Mouse (Mus musculus) midbrain, embryonic 16.5 days (tissue): ENCODE results near the gene Ebp. TPM values are rescaled to one million over a fixed set of nuclear protein-coding genes. Genes with fewer than 3 reads are reported as not detected.

Experiments
- ATAC-seq: fragments of 200-750 bp; cut with Nextera tagmentation; 2 replicates; pipeline ENCODE4 v1.8.0; 2017; ENCODE audit warnings: moderate TSS enrichment
- H3K27ac ChIP-seq: fragments of 300-500 bp; sonication (generic); 2 replicates; pipeline ENCODE4 v1.5.1; 2014; ENCODE audit warnings: mild to moderate bottlenecking, low read length, mixed read lengths
- H3K27me3 ChIP-seq: fragments of 300-500 bp; sonication (generic); 2 replicates; pipeline ENCODE4 v1.6.1; 2014; ENCODE audit warnings: low read depth, low read length, mixed read lengths; ENCODE audit not compliant: control insufficient read depth, insufficient read depth
- H3K36me3 ChIP-seq: fragments of 300-500 bp; sonication (generic); 2 replicates; pipeline ENCODE4 v1.6.1; 2014; ENCODE audit warnings: mild to moderate bottlenecking, low read length, moderate library complexity, mixed read lengths; ENCODE audit not compliant: control insufficient read depth, insufficient read depth
- H3K4me1 ChIP-seq: fragments of 300-500 bp; sonication (generic); 2 replicates; pipeline ENCODE4 v1.6.1; 2014; ENCODE audit warnings: mild to moderate bottlenecking, low read length, mixed read lengths; ENCODE audit not compliant: control insufficient read depth, insufficient read depth
- H3K4me2 ChIP-seq: fragments of 300-500 bp; sonication (generic); 2 replicates; pipeline ENCODE4 v1.6.1; 2014; ENCODE audit warnings: mild to moderate bottlenecking, low read length, mixed read lengths
- H3K4me3 ChIP-seq: fragments of 300-500 bp; sonication (generic); 2 replicates; pipeline ENCODE4 v1.5.1; 2014; ENCODE audit warnings: low read depth, mild to moderate bottlenecking, low read length, moderate library complexity, mixed read lengths
- H3K9ac ChIP-seq: fragments of 300-500 bp; sonication (generic); 2 replicates; pipeline ENCODE4 v1.6.1; 2014; ENCODE audit warnings: low read depth, low read length, mixed read lengths
- H3K9me3 ChIP-seq: fragments of 300-500 bp; sonication (generic); replicated peaks from 2 replicates; pipeline ENCODE4 v1.6.1; 2014; ENCODE audit warnings: mild to moderate bottlenecking, low read length, mixed read lengths; ENCODE audit not compliant: control insufficient read depth, poor library complexity, severe bottlenecking
- WGBS: fragments of 180-500 bp; shearing (Covaris S2); extraction: QIAGEN DNeasy Blood & Tissue Kit; methylation state at CpG from one replicate; pipeline ENCODE4 v1.1.7; 2014; 5-methylcytosine and 5-hydroxymethylcytosine counted together
- polyA plus RNA-seq: library from polyadenylated mRNA; unstranded; fragments of >200 nt; fragmentation: Nextera tagmentation; extraction: Ambion mirVana; gene quantifications from 2 replicates; pipeline ENCODE4 v1.2.1, GENCODE M21; 2015

Ebp gene
- 31.7 and 35.1 TPM in 2 replicates for polyA plus RNA-seq

DNA sequence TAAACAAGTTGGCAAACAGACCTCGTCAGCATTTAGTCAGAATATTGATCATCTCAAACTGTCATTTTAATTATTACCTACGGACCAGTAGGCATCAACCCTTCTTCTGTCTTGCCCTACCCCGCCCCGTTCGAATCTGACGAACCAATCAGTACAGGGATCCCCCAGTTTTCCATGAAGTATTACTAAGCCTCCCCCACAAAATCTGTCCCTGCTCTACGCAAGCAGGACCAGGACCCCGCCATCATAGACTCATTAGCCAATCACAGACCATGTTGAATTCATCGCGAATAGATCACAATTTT, at the start of gene Ebp:
TSS of gene Ebp (minus strand) at position 94 of the 305 bp plus-strand sequence.
- H3K4me2 ChIP-seq, result peak within 1 kb of the TSS; percentile 70

DNA sequence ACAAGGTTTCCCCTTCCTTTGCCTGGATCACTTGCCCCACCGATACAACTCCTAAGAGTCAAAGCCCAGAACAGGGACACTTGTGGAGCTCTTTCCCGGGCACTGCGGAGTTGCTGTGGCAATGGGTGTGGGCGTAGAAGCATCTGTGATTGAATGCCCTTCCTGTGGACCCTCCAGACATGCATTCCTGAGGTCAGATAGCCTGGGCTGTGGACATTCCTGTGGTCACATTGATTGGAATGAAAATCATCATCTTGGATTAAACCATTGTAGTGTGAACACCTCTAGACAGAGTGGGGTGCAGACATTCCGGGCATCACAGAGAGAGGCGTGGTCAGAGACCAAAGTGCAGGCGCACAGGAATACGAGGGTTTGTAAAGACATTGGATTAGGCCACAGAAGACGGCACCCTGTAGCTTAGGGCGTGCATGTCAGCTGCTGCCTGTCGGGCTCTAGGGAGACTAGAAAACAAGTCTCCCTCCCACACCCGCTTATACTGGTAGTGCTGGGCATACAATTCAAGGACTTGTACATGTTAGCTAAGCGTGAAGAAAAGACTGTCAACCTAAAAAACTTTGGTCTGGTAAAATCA, 45.6 kb upstream of the Ebp start:
- H3K4me1 ChIP-seq, result no peaks in the 10 kb centered on the region
- no peaks in the 10 kb centered on the region for H3K9me3 ChIP-seq
- H3K4me2 ChIP-seq, result no peak overlapping the region
- H3K27ac ChIP-seq, result no peak overlapping the region
- H3K36me3 ChIP-seq, result peaks cover 5% of the 10 kb centered on the region; the same call in 1 of the 2 replicates
- ATAC-seq, result no peak
- H3K4me3 ChIP-seq, result no peak overlapping the region
- no peak overlapping the region for H3K9ac ChIP-seq
- 67% methylated on average over 13 of the region's 13 CpGs for WGBS
- H3K27me3 ChIP-seq, result no peaks in the 10 kb centered on the region

More for the DNA sequence above, at the start of gene Ebp:
- H3K27me3 ChIP-seq, result no peaks in the 10 kb centered on the region
- no peaks in the 10 kb centered on the region for H3K36me3 ChIP-seq
- ATAC-seq, result peak; percentile 75
- peak within 1 kb of the TSS; percentile 60; the same call in 1 of the 2 replicates for H3K9ac ChIP-seq
- peaks cover 4% of the 10 kb centered on the region for H3K4me1 ChIP-seq
- H3K9me3 ChIP-seq, result no peaks in the 10 kb centered on the region
- H3K4me3 ChIP-seq, result peak within 1 kb of the TSS; percentile 52
- WGBS, result 24% methylated on average over 10 of the region's 10 CpGs
- H3K27ac ChIP-seq, result peak within 1 kb of the TSS; percentile 80

DNA sequence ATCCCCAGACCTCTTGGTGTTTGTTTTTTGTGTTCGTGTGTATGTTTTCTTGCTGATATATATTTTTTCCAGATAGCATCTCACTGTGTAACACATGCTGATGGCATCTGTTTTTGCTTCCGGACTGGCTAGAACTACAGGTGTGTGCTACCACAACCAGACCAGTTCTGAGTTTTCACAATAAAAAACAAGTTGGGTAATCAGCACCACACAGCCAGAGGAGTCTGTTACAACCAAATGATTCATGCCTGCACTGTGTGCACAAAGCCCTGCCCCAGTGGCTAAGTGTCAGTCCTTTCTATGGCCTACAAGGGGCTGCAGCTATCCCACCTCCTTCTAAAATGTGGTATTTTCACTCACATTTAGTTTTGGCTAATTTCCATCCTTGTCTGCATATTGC, 43.4 kb upstream of the Ebp start:
- H3K4me2 ChIP-seq, result no peak overlapping the region
- 90% methylated on average over 2 of the region's 2 CpGs for WGBS
- H3K27me3 ChIP-seq, result no peaks in the 10 kb centered on the region
- ATAC-seq, result no peak
- H3K4me3 ChIP-seq, result no peak overlapping the region
- H3K4me1 ChIP-seq, result no peaks in the 10 kb centered on the region
- H3K27ac ChIP-seq, result no peak overlapping the region
- H3K9ac ChIP-seq, result no peak overlapping the region
- H3K9me3 ChIP-seq, result no peaks in the 10 kb centered on the region
- no peaks in the 10 kb centered on the region for H3K36me3 ChIP-seq

DNA sequence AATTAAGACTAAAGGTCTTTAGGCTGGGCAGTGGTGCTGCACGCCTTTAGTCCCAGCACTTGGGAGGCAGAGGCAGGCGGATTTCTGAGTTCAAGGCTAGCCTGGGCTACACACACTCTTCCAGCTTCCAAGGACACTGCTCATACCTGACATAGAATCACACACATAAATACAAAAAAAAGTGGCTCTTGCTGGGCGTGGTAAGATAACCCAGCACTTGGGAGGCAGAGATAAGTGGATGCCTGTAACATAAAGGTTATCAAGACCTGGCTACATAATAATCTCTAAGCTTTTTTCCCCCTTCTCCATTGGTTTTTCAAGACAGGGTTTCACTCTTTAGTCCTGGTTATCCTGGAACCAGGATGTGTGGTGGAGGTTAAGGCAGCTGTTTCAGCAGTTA, 40.3 kb upstream of the Ebp start:
- no peak for ATAC-seq
- 86% methylated on average over 3 of the region's 3 CpGs for WGBS
- no peaks in the 10 kb centered on the region for H3K9me3 ChIP-seq

DNA sequence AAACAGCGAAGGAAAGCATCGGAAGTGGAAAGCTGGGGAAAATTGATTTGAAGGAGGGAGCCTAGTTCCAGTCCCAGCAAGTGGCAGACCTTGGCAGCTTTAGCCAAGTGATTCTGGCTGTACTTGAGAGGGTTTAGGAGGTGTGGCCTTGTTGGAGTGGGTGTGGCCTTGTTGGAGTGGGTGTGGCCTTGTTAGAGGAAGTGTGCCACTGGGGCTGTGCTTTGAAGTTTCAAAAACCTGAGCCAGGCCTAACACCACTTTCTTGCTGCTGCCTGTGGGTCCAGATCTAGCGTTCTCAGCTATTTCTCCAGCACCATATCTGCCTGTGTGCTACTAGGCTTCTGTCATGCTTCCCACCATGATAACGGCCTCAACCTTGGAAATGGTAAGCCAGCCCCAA, 37.0 kb upstream of the Ebp start:
- H3K4me3 ChIP-seq, result no peak overlapping the region
- H3K4me2 ChIP-seq, result no peak overlapping the region
- WGBS, result 82% methylated on average over 4 of the region's 4 CpGs
- H3K4me1 ChIP-seq, result no peaks in the 10 kb centered on the region
- no peaks in the 10 kb centered on the region for H3K27me3 ChIP-seq
- H3K9ac ChIP-seq, result no peak overlapping the region
- no peaks in the 10 kb centered on the region for H3K36me3 ChIP-seq
- ATAC-seq, result no peak
- H3K27ac ChIP-seq, result no peak overlapping the region
- H3K9me3 ChIP-seq, result no peaks in the 10 kb centered on the region

More for the DNA sequence above, 40.3 kb upstream of the Ebp start:
- Histone ChIP-seq H3K4me1 (no peaks in the 10 kb centered on the region), H3K4me3 (no peak overlapping the region), H3K9ac (no peak overlapping the region), H3K4me2 (no peak overlapping the region), H3K27me3 (no peaks in the 10 kb centered on the region), H3K27ac (no peak overlapping the region), H3K36me3 (no peaks in the 10 kb centered on the region)

DNA sequence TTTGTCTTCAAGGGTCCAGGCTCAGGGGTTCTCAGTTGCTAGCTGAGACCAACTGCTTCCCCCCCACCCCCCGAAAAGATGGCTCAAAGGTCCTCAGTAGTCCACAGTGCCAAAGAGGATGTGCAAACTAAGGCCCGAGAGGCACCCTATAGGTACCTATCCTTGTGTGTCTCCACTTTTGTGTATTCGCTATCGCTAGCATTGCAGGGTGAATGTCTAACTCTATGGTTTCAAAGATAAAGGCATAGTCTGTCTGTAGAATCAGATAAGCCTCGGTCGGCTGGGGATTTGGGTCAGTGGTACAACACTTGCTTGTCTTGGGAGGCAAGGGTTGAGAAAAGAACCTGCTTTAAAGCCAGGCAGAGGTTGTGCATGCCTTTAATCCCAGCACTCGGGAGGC, 30.2 kb upstream of the Ebp start:
- Histone ChIP-seq H3K4me3 (no peak overlapping the region), H3K36me3 (no peaks in the 10 kb centered on the region), H3K4me1 (no peaks in the 10 kb centered on the region), H3K27ac (no peak overlapping the region), H3K4me2 (no peak overlapping the region), H3K9me3 (no peaks in the 10 kb centered on the region), H3K9ac (no peak overlapping the region), H3K27me3 (no peaks in the 10 kb centered on the region)
- 88% methylated on average over 7 of the region's 7 CpGs for WGBS
- no peak for ATAC-seq

DNA sequence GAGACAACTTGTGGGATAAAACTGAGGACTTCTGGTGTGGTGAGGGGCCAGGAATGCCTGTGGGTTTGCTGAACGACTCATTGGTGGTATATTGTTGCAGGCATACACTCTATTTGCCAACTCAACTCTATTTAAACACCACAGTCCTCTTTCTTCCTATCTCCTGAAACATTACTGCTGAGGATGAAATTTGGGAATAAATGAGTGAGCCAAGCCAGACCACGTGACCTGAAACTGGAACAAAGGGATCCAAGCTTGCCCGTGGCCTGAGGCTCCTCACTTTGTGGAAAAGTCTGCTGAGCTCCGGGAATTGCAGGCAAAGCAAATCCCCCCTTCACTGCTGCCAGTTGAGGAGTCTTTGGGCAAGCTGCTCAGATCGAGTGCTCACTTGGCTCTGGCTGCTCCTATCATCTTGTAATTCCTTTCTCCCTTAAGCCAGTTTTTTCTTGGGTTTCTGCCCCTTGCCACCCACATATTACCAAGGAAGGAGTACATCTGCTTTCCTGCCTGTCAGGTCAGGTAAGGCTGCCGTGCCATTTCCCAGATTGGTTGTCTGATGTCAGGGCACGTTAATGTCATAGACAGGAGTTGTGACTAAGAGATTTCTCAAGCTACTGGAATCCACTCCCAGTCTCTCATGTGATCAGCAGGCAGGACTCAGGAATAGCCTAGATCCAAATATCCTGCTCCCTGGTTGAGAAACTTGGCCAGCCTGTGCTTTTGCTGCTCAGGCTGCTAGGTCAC, 29.5 kb upstream of the Ebp start:
- no peaks in the 10 kb centered on the region for H3K9me3 ChIP-seq
- no peaks in the 10 kb centered on the region for H3K36me3 ChIP-seq
- no peak overlapping the region for H3K27ac ChIP-seq
- H3K27me3 ChIP-seq, result no peaks in the 10 kb centered on the region
- no peak overlapping the region for H3K4me3 ChIP-seq
- no peak for ATAC-seq
- no peak overlapping the region for H3K9ac ChIP-seq
- no peaks in the 10 kb centered on the region for H3K4me1 ChIP-seq
- no peak overlapping the region for H3K4me2 ChIP-seq
- 50% methylated on average over 7 of the region's 7 CpGs for WGBS

DNA sequence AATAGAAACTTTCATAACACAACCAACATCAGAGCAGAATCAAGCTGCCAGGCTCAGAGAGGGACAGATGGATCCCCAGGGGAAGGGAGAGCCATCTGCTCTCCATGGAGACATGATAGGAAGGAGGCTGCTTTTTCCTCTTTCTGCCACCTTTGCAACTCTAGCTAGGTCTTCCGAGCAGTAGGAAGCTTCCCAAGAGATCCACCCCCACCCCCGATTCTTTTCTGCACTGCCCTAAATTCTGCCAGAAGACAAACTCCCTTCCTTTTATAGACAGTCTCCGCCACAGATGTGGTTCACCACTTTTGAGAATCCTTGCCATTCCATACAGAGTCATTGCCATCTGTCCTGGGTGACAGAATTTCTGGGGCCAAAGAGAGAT, 29.0 kb upstream of the Ebp start:
- no peak overlapping the region for H3K27ac ChIP-seq
- H3K27me3 ChIP-seq, result no peaks in the 10 kb centered on the region
- no peaks in the 10 kb centered on the region for H3K9me3 ChIP-seq
- no peak for ATAC-seq
- no peak overlapping the region for H3K9ac ChIP-seq
- no peaks in the 10 kb centered on the region for H3K36me3 ChIP-seq
- H3K4me3 ChIP-seq, result no peak overlapping the region
- H3K4me2 ChIP-seq, result no peak overlapping the region
- WGBS, result 76% methylated on average over 3 of the region's 3 CpGs
- H3K4me1 ChIP-seq, result no peaks in the 10 kb centered on the region

DNA sequence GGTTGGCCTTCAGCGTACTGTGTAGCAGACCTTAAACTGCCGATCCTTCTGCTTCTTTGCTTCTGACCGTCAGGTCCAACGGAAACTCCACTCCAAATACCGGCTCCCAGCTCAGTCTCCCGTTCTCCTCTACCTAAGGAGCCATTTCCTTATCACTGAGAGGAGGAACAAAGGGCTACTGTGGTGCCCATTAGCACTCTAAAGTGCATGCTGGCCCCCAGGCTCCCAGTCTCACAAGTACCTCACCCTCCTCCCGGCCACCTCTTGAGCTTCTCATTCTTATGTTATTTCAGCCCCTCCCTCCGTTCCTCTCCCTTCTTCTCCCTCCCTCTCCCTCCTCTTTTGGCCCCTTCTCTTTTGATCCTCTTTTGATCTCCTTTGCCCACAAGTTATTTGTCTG, 26.3 kb upstream of the Ebp start:
- WGBS, result 27% methylated on average over 8 of the region's 8 CpGs
- no peaks in the 10 kb centered on the region for H3K4me1 ChIP-seq

More for the DNA sequence above, 26.3 kb upstream of the Ebp start:
- Histone ChIP-seq H3K9ac (no peak overlapping the region), H3K27ac (no peak overlapping the region), H3K9me3 (no peaks in the 10 kb centered on the region), H3K36me3 (no peaks in the 10 kb centered on the region), H3K4me3 (no peak overlapping the region), H3K27me3 (no peaks in the 10 kb centered on the region), H3K4me2 (no peak overlapping the region)
- ATAC-seq, result no peak
